Mouse (Mus musculus): Measurements from ENCODE around the gene Tbpl2.

DNA sequence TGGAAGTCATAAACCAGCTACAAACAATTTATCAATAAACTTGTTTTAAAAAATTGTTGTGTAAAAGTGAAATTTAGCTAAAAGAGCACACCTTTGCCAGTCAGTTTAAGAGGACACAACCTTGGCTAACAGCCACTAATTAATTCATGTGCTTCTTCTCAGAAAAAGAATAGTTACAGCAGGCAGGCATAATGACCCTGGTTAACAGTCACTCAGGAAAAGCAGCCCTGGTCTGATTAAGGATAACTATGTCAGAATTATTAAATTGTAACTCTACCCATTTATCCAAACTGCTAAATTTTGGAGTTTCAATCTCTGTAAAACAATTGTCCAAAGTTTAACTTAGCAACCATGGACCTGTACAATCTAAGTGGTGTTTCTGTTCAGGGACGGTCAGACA lies 55.9 kb downstream of the Tbpl2 start:
- TF ChIP-seq GATA1 (IDR thresholded peaks at IDR 0.05; ENCODE audit: low read length) (no peak), TAL1 (IDR thresholded peaks at IDR 0.05; ENCODE audit: low read length) (no peak)
